Mouse (Mus musculus): Measurements from ENCODE around the gene Dscaml1. TPM values are rescaled to one million over a fixed set of nuclear protein-coding genes. Genes with fewer than 3 reads are reported as not detected.

Gene Dscaml1
- polyA plus RNA-seq, 1 experiment from 2014 or later: 0.06 TPM

DNA sequence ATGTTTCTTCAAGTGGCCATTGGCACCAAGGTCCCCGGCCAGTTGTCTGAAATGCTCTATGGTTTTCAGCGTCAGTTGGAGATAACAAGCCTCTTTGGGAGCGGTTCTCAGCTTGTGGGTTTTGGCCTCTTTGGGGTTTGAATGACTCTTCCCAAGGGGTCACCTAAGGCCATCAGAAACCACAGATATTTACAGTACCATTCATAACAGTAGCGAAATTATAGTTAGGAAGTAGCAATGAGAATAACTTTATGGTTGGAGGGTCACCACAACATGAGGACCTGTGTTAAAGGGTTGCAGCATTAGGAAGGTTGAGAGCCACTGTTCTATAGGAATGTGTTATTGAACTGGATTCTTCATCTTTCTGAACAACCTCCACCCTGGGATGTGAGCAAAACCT is 24.9 kb downstream of the Dscaml1 start:
- H3K9ac ChIP-seq (replicated peaks; ENCODE audit: low read depth, low read length): no peak overlapping the region
- no peak overlapping the region for H3K27ac ChIP-seq (ENCODE audit: low read length)
- H3K4me1 ChIP-seq (ENCODE audit: control insufficient read depth, insufficient read depth, low read length): no peaks in the 10 kb centered on the region
- H3K4me2 ChIP-seq (replicated peaks; ENCODE audit: low read depth, low read length): no peak overlapping the region
- 87% methylated on average over 4 of the region's 4 CpGs for WGBS
- H3K27me3 ChIP-seq (ENCODE audit: control insufficient read depth, insufficient read depth, low read length): no peaks in the 10 kb centered on the region
- no peak for ATAC-seq (ENCODE audit: insufficient number of reproducible peaks, insufficient read depth, low FRiP score, low read depth)
- no peak overlapping the region for H3K4me3 ChIP-seq (ENCODE audit: low read depth, low read length)
- H3K36me3 ChIP-seq (ENCODE audit: control insufficient read depth, insufficient read depth, low read length): no peaks in the 10 kb centered on the region
- no peaks in the 10 kb centered on the region for H3K9me3 ChIP-seq (ENCODE audit: control insufficient read depth, low read depth, low read length)

DNA sequence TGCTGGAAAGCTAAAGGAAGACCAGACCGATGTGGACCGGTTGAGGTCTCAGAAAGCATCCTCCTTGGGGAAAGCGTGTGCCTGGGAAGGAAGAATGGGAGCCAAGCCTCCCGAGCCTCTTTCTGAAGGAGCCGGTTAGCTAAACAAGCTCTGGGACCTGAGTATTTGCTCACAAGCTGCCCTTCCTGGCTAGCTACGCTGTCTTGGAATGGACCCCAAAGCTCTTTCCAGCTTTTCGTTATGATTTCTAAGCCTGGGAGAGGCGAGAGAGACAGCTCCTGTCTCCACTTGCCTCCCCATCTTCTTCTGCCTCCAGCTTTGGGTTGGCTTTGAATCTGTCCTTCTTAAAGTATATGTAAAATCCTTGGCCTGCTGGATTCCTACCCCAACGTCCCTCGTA is 27.6 kb downstream of the Dscaml1 start:
- 78% methylated on average over 10 of the region's 10 CpGs for WGBS
- H3K27me3 ChIP-seq (ENCODE audit: control insufficient read depth, insufficient read depth, low read length): no peaks in the 10 kb centered on the region

DNA sequence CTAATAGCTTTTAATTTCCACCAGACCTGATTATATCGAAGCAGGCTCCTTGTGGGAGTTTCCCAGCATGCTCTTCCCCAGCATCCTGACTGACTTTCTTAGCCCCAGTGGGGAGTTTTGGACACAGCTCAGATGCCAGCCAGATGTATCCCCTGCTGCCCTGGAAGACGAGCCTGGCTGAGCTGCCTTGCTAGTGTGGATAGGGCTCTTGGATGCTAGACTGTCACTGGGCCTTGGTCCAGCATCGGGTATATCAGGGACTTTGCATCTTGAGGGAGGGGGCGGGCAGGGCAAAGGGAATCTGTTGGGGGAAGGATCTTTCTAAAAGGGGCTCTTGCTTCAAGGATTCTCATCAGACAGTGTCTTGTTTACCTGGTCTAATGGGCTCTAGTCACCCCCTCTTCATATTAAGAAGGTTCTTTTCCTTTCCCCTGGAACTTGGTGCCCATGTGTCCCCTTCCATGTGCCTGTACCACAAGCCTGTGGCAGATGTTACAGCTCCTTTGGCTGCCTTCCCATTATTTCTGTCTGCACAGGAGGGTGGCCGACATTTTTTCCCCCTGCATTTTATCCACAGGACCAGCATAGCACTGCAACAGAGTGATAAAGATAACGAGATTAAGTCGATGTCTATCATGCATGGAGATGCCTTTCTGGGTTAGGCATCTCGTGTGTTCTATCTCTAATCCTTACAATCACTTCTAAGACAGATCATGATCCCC is 28.6 kb downstream of the Dscaml1 start:
- Histone ChIP-seq H3K27ac (ENCODE audit: low read length) (no peak overlapping the region), H3K4me2 (replicated peaks; ENCODE audit: low read depth, low read length) (no peak overlapping the region), H3K4me3 (ENCODE audit: low read depth, low read length) (no peak overlapping the region), H3K4me1 (ENCODE audit: control insufficient read depth, insufficient read depth, low read length) (no peaks in the 10 kb centered on the region), H3K9ac (replicated peaks; ENCODE audit: low read depth, low read length) (no peak overlapping the region), H3K27me3 (ENCODE audit: control insufficient read depth, insufficient read depth, low read length) (no peaks in the 10 kb centered on the region), H3K9me3 (ENCODE audit: control insufficient read depth, low read depth, low read length) (no peaks in the 10 kb centered on the region), H3K36me3 (ENCODE audit: control insufficient read depth, insufficient read depth, low read length) (no peaks in the 10 kb centered on the region)
- no peak for ATAC-seq (ENCODE audit: insufficient number of reproducible peaks, insufficient read depth, low FRiP score, low read depth)
- WGBS: 68% methylated on average over 8 of the region's 8 CpGs

More for the DNA sequence above, 27.6 kb downstream of the Dscaml1 start:
- ATAC-seq (ENCODE audit: insufficient number of reproducible peaks, insufficient read depth, low FRiP score, low read depth): no peak
- no peaks in the 10 kb centered on the region for H3K9me3 ChIP-seq (ENCODE audit: control insufficient read depth, low read depth, low read length)
- no peak overlapping the region for H3K4me3 ChIP-seq (ENCODE audit: low read depth, low read length)
- no peak overlapping the region for H3K9ac ChIP-seq (replicated peaks; ENCODE audit: low read depth, low read length)
- no peak overlapping the region for H3K4me2 ChIP-seq (replicated peaks; ENCODE audit: low read depth, low read length)
- H3K27ac ChIP-seq (ENCODE audit: low read length): no peak overlapping the region
- H3K4me1 ChIP-seq (ENCODE audit: control insufficient read depth, insufficient read depth, low read length): no peaks in the 10 kb centered on the region
- no peaks in the 10 kb centered on the region for H3K36me3 ChIP-seq (ENCODE audit: control insufficient read depth, insufficient read depth, low read length)

DNA sequence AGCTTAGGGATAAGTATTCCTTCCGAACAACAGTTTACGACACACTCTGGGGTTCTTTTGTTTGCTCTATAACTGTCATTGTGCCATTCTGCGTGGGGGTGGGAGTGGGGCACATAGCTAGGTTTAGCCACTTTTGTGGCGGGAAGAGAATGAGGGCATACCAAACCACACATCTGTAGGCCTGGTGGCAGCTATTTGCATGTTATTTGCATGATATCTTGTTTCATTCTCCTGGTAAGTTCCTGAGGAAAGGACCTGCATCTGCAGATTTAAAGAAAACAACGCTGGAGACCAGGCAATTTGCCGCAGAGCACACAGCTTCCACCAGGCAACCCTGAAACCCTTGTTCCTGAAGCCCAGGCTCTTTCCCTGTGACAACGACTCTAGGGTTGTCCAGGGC is 30.8 kb downstream of the Dscaml1 start:
- H3K4me2 ChIP-seq (replicated peaks; ENCODE audit: low read depth, low read length): no peak overlapping the region
- WGBS: 42% methylated on average over 7 of the region's 7 CpGs
- H3K27me3 ChIP-seq (ENCODE audit: control insufficient read depth, insufficient read depth, low read length): no peaks in the 10 kb centered on the region
- no peaks in the 10 kb centered on the region for H3K36me3 ChIP-seq (ENCODE audit: control insufficient read depth, insufficient read depth, low read length)
- H3K9me3 ChIP-seq (ENCODE audit: control insufficient read depth, low read depth, low read length): no peaks in the 10 kb centered on the region
- no peak overlapping the region for H3K4me3 ChIP-seq (ENCODE audit: low read depth, low read length)
- ATAC-seq (ENCODE audit: insufficient number of reproducible peaks, insufficient read depth, low FRiP score, low read depth): no peak
- no peak overlapping the region for H3K9ac ChIP-seq (replicated peaks; ENCODE audit: low read depth, low read length)
- H3K27ac ChIP-seq (ENCODE audit: low read length): no peak overlapping the region
- no peaks in the 10 kb centered on the region for H3K4me1 ChIP-seq (ENCODE audit: control insufficient read depth, insufficient read depth, low read length)

DNA sequence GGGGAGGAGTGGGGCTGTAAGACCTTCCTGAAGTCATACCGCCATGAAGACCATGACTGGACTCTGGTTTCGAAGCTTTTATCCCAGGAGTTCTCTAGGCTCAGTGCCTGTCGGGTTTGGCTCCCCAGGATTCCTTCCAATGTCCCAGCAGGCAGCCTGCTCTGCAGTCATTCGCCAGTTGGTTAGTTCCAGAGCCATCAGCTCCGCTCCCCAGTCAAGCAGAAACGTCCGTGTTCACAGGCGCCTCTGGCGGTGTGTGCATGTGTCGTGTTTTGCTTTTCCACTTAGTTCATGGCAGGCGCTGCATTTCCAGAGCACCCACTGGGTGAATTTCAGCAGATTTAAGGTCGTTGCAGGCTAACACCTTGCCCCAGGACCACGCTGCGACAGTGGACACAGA is 31.9 kb downstream of the Dscaml1 start:
- H3K9me3 ChIP-seq (ENCODE audit: control insufficient read depth, low read depth, low read length): no peaks in the 10 kb centered on the region
- no peaks in the 10 kb centered on the region for H3K36me3 ChIP-seq (ENCODE audit: control insufficient read depth, insufficient read depth, low read length)
- no peak overlapping the region for H3K27ac ChIP-seq (ENCODE audit: low read length)
- WGBS: 70% methylated on average over 14 of the region's 14 CpGs
- no peaks in the 10 kb centered on the region for H3K27me3 ChIP-seq (ENCODE audit: control insufficient read depth, insufficient read depth, low read length)
- no peak for ATAC-seq (ENCODE audit: insufficient number of reproducible peaks, insufficient read depth, low FRiP score, low read depth)
- no peak overlapping the region for H3K4me2 ChIP-seq (replicated peaks; ENCODE audit: low read depth, low read length)
- H3K9ac ChIP-seq (replicated peaks; ENCODE audit: low read depth, low read length): no peak overlapping the region
- H3K4me1 ChIP-seq (ENCODE audit: control insufficient read depth, insufficient read depth, low read length): no peaks in the 10 kb centered on the region
- H3K4me3 ChIP-seq (ENCODE audit: low read depth, low read length): no peak overlapping the region

DNA sequence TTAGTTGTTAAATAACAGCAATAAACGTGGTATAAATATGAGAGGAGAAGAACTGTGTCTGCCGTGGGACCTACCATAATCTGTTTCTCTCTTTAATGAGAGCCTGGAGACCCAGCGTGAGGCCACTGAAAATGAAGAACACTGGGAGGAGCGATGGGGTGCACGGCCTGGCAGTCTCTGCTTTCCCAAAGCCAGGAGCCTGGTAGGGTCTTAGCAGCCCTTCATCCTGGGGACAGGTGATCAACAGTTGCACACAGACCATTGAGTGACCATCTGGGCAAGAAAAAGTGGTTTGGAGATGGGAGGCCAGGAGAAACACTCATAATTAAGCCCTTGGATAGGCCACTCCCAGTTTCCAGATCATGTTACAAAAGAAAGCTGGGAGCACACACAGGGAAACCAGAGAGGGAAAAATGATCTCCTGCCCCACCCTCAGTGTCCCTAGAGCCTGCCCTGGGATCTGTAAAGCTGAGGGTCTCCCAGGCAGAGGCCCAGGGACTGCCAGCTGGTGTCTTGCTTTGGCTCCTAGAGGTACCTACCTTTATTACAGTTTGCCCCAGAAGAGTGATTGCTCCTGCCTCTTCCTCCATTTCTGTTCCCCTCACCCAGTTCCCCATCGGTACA is 39.1 kb downstream of the Dscaml1 start:
- no peak for ATAC-seq (ENCODE audit: insufficient number of reproducible peaks, insufficient read depth, low FRiP score, low read depth)
- H3K27ac ChIP-seq (ENCODE audit: low read length): no peak overlapping the region
- 46% methylated on average over 6 of the region's 6 CpGs for WGBS

DNA sequence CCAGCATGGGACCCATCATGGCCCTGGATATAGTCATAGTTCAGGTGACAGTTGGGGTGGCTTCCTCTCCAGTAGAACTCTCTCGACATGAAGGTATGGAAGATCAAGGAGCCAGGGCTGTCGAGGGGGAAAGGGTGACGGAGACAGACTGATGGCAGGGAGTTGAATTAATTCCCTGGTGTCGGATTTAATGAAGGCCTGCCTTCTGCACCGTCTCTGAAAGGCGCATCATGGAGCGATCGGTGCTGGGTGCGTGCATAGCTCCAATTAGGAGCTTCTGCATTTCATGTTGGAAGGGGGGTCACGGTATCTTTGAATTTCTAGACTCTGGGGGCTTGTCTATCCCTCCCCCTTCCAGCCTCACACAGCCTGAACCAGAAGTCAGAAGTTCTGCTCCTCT is 41.8 kb downstream of the Dscaml1 start:
- H3K4me3 ChIP-seq (ENCODE audit: low read depth, low read length): no peak overlapping the region
- no peak overlapping the region for H3K27ac ChIP-seq (ENCODE audit: low read length)
- no peak overlapping the region for H3K9ac ChIP-seq (replicated peaks; ENCODE audit: low read depth, low read length)
- no peak overlapping the region for H3K4me2 ChIP-seq (replicated peaks; ENCODE audit: low read depth, low read length)
- no peaks in the 10 kb centered on the region for H3K9me3 ChIP-seq (ENCODE audit: control insufficient read depth, low read depth, low read length)
- ATAC-seq (ENCODE audit: insufficient number of reproducible peaks, insufficient read depth, low FRiP score, low read depth): no peak
- WGBS: 79% methylated on average over 10 of the region's 10 CpGs
- no peaks in the 10 kb centered on the region for H3K36me3 ChIP-seq (ENCODE audit: control insufficient read depth, insufficient read depth, low read length)
- H3K27me3 ChIP-seq (ENCODE audit: control insufficient read depth, insufficient read depth, low read length): no peaks in the 10 kb centered on the region
- 0 out of 2 replicates have a peak, but pooled peaks cover 4% of the 10 kb centered on the region for H3K4me1 ChIP-seq (ENCODE audit: control insufficient read depth, insufficient read depth, low read length)

More for the DNA sequence above, 39.1 kb downstream of the Dscaml1 start:
- Histone ChIP-seq H3K4me2 (replicated peaks; ENCODE audit: low read depth, low read length) (no peak overlapping the region), H3K4me1 (ENCODE audit: control insufficient read depth, insufficient read depth, low read length) (no peaks in the 10 kb centered on the region), H3K4me3 (ENCODE audit: low read depth, low read length) (no peak overlapping the region), H3K9ac (replicated peaks; ENCODE audit: low read depth, low read length) (no peak overlapping the region), H3K9me3 (ENCODE audit: control insufficient read depth, low read depth, low read length) (no peaks in the 10 kb centered on the region), H3K27me3 (ENCODE audit: control insufficient read depth, insufficient read depth, low read length) (no peaks in the 10 kb centered on the region), H3K36me3 (ENCODE audit: control insufficient read depth, insufficient read depth, low read length) (no peaks in the 10 kb centered on the region)

DNA sequence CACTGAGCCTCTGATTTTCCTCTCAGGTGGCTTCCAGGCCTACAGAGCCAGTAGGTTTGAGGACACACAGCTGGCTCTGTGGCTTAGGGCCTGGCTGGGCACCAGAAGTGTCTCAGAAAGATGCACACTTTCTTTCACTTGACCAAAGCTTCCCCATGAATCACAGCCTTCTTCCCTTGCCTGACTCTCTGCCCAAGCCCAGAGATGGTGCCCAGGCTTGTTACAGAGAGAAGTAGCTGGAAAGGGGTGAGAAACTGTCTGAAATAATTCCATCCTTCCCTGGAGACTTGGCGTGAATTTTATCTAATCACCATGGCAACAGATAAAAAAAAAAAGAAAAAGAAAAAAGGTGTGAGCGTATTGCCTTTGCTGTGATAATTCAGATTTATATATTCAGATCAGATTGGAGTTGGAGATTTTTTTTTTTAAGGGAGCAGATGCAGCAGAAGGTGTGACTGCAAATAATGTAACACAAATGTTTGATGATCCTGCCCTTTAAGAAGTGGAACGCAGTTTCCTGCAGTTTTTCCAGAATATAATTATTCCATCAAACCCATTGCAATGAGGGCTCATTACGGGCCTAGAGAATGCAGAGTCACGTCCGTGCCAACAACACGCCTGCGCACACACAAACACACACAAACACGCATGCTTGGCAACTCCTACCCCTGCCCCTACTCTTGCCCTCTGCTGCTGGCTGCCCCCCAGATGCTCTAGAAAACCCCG is 44.5 kb downstream of the Dscaml1 start:
- ATAC-seq (ENCODE audit: insufficient number of reproducible peaks, insufficient read depth, low FRiP score, low read depth): no peak
- Histone ChIP-seq H3K4me2 (replicated peaks; ENCODE audit: low read depth, low read length) (no peak overlapping the region), H3K9me3 (ENCODE audit: control insufficient read depth, low read depth, low read length) (no peaks in the 10 kb centered on the region), H3K4me3 (ENCODE audit: low read depth, low read length) (no peak overlapping the region), H3K27me3 (ENCODE audit: control insufficient read depth, insufficient read depth, low read length) (no peaks in the 10 kb centered on the region), H3K4me1 (ENCODE audit: control insufficient read depth, insufficient read depth, low read length) (0 out of 2 replicates have a peak, but pooled peaks cover 4% of the 10 kb centered on the region), H3K36me3 (ENCODE audit: control insufficient read depth, insufficient read depth, low read length) (no peaks in the 10 kb centered on the region), H3K27ac (ENCODE audit: low read length) (no peak overlapping the region), H3K9ac (replicated peaks; ENCODE audit: low read depth, low read length) (no peak overlapping the region)
- 78% methylated on average over 10 of the region's 10 CpGs for WGBS

All from stomach, embryonic 14.5 days (tissue).